Mouse (Mus musculus): ENCODE measurements around the gene Frmd7. TPM values are rescaled to one million over a fixed set of nuclear protein-coding genes. Genes with fewer than 3 reads are reported as not detected.
A peak's percentile ranks its signal among the peaks of the same experiment; 100 is the strongest.

Frmd7 gene
- polyA plus RNA-seq, 1 experiment from 2014 or later = not detected

GRCm38 (mm10) chrX:50937117-50937516, 5.4 kb downstream of the Frmd7 start:
- H3K9ac ChIP-seq = no peak overlapping the region
- ATAC-seq (ENCODE audit: extremely low read depth, insufficient number of reproducible peaks, low FRiP score, low TSS enrichment) = no peak
- no peak overlapping the region for H3K4me3 ChIP-seq
- H3K4me1 ChIP-seq = peaks cover 10% of the 10 kb centered on the region; the same call in 1 of the 2 replicates
- no peaks in the 10 kb centered on the region for H3K9me3 ChIP-seq
- no peak overlapping the region for H3K27ac ChIP-seq (replicated peaks)
- no peaks in the 10 kb centered on the region for H3K36me3 ChIP-seq
- H3K4me2 ChIP-seq = no peak overlapping the region
- 60% methylated on average over 3 of the region's 3 CpGs for WGBS
- no peaks in the 10 kb centered on the region; the same call in 1 of the 2 replicates for H3K27me3 ChIP-seq (replicated peaks)

- no peaks in the 10 kb centered on the region for H3K9me3 ChIP-seq
- peaks cover 10% of the 10 kb centered on the region; the same call in 1 of the 2 replicates for H3K4me1 ChIP-seq
- no peaks in the 10 kb centered on the region; the same call in 1 of the 2 replicates for H3K27me3 ChIP-seq (replicated peaks)
- H3K9ac ChIP-seq = no peak overlapping the region
- H3K36me3 ChIP-seq = no peaks in the 10 kb centered on the region
- no peak for ATAC-seq (ENCODE audit: extremely low read depth, insufficient number of reproducible peaks, low FRiP score, low TSS enrichment)
- WGBS = 35% methylated on average over 3 of the region's 3 CpGs
- H3K27ac ChIP-seq (replicated peaks) = no peak overlapping the region
- no peak overlapping the region for H3K4me3 ChIP-seq
- H3K4me2 ChIP-seq = no peak overlapping the region
Observed at GRCm38 (mm10) chrX:50930309-50930708, 12.2 kb downstream of the Frmd7 start.

- ATAC-seq (ENCODE audit: extremely low read depth, insufficient number of reproducible peaks, low FRiP score, low TSS enrichment) = no peak
- H3K9ac ChIP-seq = no peak overlapping the region
- no peak overlapping the region for H3K27ac ChIP-seq (replicated peaks)
- H3K36me3 ChIP-seq = no peaks in the 10 kb centered on the region
- no peaks in the 10 kb centered on the region for H3K4me1 ChIP-seq
- no peak overlapping the region for H3K4me2 ChIP-seq
- H3K9me3 ChIP-seq = no peaks in the 10 kb centered on the region
- 46% methylated on average over 10 of the region's 10 CpGs for WGBS
- no peaks in the 10 kb centered on the region for H3K27me3 ChIP-seq (replicated peaks)
- no peak overlapping the region for H3K4me3 ChIP-seq
Observed at GRCm38 (mm10) chrX:50926893-50927545, 15.5 kb downstream of the Frmd7 start.

GRCm38 (mm10) chrX:50924629-50925364, 17.7 kb downstream of the Frmd7 start:
- Histone ChIP-seq H3K4me3 (peak overlapping the region; percentile 16), H3K9me3 (no peaks in the 10 kb centered on the region), H3K4me2 (peak overlapping the region; percentile 41), H3K27me3 (replicated peaks) (no peaks in the 10 kb centered on the region), H3K36me3 (no peaks in the 10 kb centered on the region), H3K9ac (no peak overlapping the region), H3K27ac (replicated peaks) (no peak overlapping the region), H3K4me1 (no peaks in the 10 kb centered on the region)
- no peak for ATAC-seq (ENCODE audit: extremely low read depth, insufficient number of reproducible peaks, low FRiP score, low TSS enrichment)
- WGBS = 23% methylated on average over 18 of the region's 18 CpGs

GRCm38 (mm10) chrX:50918754-50919153, 23.8 kb downstream of the Frmd7 start:
- ATAC-seq (ENCODE audit: extremely low read depth, insufficient number of reproducible peaks, low FRiP score, low TSS enrichment) = no peak
- no peaks in the 10 kb centered on the region for H3K27me3 ChIP-seq (replicated peaks)
- no peaks in the 10 kb centered on the region for H3K9me3 ChIP-seq
- H3K9ac ChIP-seq = no peak overlapping the region
- H3K4me2 ChIP-seq = no peak overlapping the region
- WGBS = 15% methylated on average over 3 of the region's 3 CpGs
- H3K36me3 ChIP-seq = no peaks in the 10 kb centered on the region
- H3K4me3 ChIP-seq = no peak overlapping the region
- no peak overlapping the region for H3K27ac ChIP-seq (replicated peaks)
- peaks cover 3% of the 10 kb centered on the region; the same call in 1 of the 2 replicates for H3K4me1 ChIP-seq

- no peaks in the 10 kb centered on the region for H3K36me3 ChIP-seq
- H3K9me3 ChIP-seq = no peaks in the 10 kb centered on the region
- no peak overlapping the region for H3K4me2 ChIP-seq
- H3K4me3 ChIP-seq = no peak overlapping the region
- H3K4me1 ChIP-seq = peaks cover 3% of the 10 kb centered on the region; the same call in 1 of the 2 replicates
- H3K27ac ChIP-seq (replicated peaks) = no peak overlapping the region
- ATAC-seq (ENCODE audit: extremely low read depth, insufficient number of reproducible peaks, low FRiP score, low TSS enrichment) = no peak
- H3K9ac ChIP-seq = no peak overlapping the region
- H3K27me3 ChIP-seq (replicated peaks) = no peaks in the 10 kb centered on the region
- WGBS = 28% methylated on average over 3 of the region's 3 CpGs
Observed at GRCm38 (mm10) chrX:50917389-50917788, 25.1 kb downstream of the Frmd7 start.

GRCm38 (mm10) chrX:50909915-50910314, 32.6 kb downstream of the Frmd7 start:
- Histone ChIP-seq H3K27me3 (replicated peaks) (0 out of 2 replicates have a peak, but pooled peaks cover 6% of the 10 kb centered on the region), H3K27ac (replicated peaks) (no peak overlapping the region), H3K4me2 (no peak overlapping the region), H3K4me1 (no peaks in the 10 kb centered on the region), H3K9ac (no peak overlapping the region), H3K9me3 (peaks cover 2% of the 10 kb centered on the region; the same call in 1 of the 2 replicates), H3K36me3 (no peaks in the 10 kb centered on the region), H3K4me3 (no peak overlapping the region)
- 66% methylated on average over 5 of the region's 5 CpGs for WGBS
- ATAC-seq (ENCODE audit: extremely low read depth, insufficient number of reproducible peaks, low FRiP score, low TSS enrichment) = no peak

- ATAC-seq (ENCODE audit: extremely low read depth, insufficient number of reproducible peaks, low FRiP score, low TSS enrichment) = no peak
Observed at GRCm38 (mm10) chrX:50903497-50903896, 39.0 kb downstream of the Frmd7 start.

GRCm38 (mm10) chrX:50887999-50888398, 54.5 kb downstream of the Frmd7 start:
- Histone ChIP-seq H3K4me3 (no peak overlapping the region), H3K27ac (replicated peaks) (no peak overlapping the region), H3K4me1 (no peaks in the 10 kb centered on the region), H3K27me3 (replicated peaks) (no peaks in the 10 kb centered on the region), H3K4me2 (no peak overlapping the region), H3K36me3 (no peaks in the 10 kb centered on the region), H3K9me3 (no peaks in the 10 kb centered on the region), H3K9ac (no peak overlapping the region)
- no peak for ATAC-seq (ENCODE audit: extremely low read depth, insufficient number of reproducible peaks, low FRiP score, low TSS enrichment)
- WGBS = 72% methylated on average over 2 of the region's 2 CpGs

More at GRCm38 (mm10) chrX:50903497-50903896, 39.0 kb downstream of the Frmd7 start:
- H3K4me2 ChIP-seq = no peak overlapping the region
- H3K4me3 ChIP-seq = no peak overlapping the region
- H3K4me1 ChIP-seq = no peaks in the 10 kb centered on the region
- H3K9me3 ChIP-seq = peaks cover 2% of the 10 kb centered on the region; the same call in 1 of the 2 replicates
- peaks cover 10% of the 10 kb centered on the region; the same call in 1 of the 2 replicates for H3K27me3 ChIP-seq (replicated peaks)
- no peaks in the 10 kb centered on the region for H3K36me3 ChIP-seq
- no peak overlapping the region for H3K9ac ChIP-seq
- no peak overlapping the region for H3K27ac ChIP-seq (replicated peaks)
- 72% methylated on average over 3 of the region's 3 CpGs for WGBS

- no peak for ATAC-seq (ENCODE audit: extremely low read depth, insufficient number of reproducible peaks, low FRiP score, low TSS enrichment)
- Histone ChIP-seq H3K4me1 (no peaks in the 10 kb centered on the region), H3K27me3 (replicated peaks) (no peaks in the 10 kb centered on the region), H3K4me2 (no peak overlapping the region), H3K9me3 (no peaks in the 10 kb centered on the region), H3K4me3 (no peak overlapping the region), H3K9ac (no peak overlapping the region), H3K36me3 (no peaks in the 10 kb centered on the region), H3K27ac (replicated peaks) (no peak overlapping the region)
- 83% methylated on average over 6 of the region's 6 CpGs for whole genome bisulfite sequencing
Observed at GRCm38 (mm10) chrX:50874246-50875002, 68.1 kb downstream of the Frmd7 start.

GRCm38 (mm10) chrX:50864734-50865133, 77.8 kb downstream of the Frmd7 start:
- ATAC-seq (ENCODE audit: extremely low read depth, insufficient number of reproducible peaks, low FRiP score, low TSS enrichment) = no peak
- H3K4me3 ChIP-seq = no peak overlapping the region
- no peaks in the 10 kb centered on the region for H3K4me1 ChIP-seq
- no peak overlapping the region for H3K4me2 ChIP-seq
- WGBS = 49% methylated on average over 5 of the region's 5 CpGs
- peaks cover 3% of the 10 kb centered on the region; the same call in 1 of the 2 replicates for H3K27me3 ChIP-seq (replicated peaks)
- H3K36me3 ChIP-seq = no peaks in the 10 kb centered on the region
- H3K9me3 ChIP-seq = no peaks in the 10 kb centered on the region
- H3K9ac ChIP-seq = no peak overlapping the region
- H3K27ac ChIP-seq (replicated peaks) = no peak overlapping the region

All from heart, embryonic 13.5 days (tissue).